Mouse (Mus musculus): ENCODE results near the gene Tmem141.

DNA sequence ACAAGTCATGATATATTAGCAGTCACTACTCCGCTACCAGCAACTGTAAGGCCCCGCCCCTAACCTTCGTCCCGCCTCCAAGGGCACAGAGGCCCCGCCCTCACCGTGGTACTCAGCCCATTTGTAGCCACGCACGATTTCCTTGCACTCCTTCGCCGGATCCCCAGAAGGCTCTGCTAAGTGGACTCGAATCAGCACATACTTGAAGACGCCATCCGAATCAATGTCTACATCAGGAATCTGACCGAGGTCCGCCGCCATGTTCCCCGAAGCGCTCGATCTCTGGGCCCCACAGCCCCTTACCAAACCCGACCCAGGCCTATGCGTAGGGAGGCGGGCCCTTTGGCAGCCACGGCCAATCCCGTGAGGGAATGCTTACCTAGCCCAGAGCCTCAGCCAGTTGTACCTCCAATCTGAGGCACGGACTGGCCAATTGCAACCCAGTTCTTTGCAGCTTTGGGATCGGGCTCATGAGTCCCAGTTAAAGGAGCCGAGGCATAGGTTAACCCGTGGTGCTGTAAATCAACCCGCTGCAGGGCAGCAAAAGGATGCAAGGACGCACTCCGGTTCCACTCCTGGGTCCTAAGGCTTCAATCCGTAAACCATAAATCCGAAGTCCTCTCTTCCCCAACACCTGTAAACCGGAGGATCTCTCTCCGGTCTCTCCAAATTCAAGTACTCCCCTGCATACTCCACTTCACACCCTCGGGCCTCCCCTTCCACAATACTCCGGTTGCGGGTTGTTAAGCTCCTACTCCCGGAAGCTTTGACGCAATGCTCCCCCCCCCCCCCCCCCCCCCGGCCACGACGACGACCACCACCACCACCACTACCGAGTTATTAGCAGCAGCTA is 47.0 kb downstream of the Tmem141 start, which contains the start of the genes Mamdc4 and Phpt1:
- TF ChIP-seq CTCF (IDR thresholded peaks at IDR 0.05; ENCODE audit: low read depth) (no peak), EP300 (IDR thresholded peaks at IDR 0.05; ENCODE audit: low read depth) (no peak)

Data from liver, embryonic 14.5 days (tissue).